In genomic region chr12:73324180-73324586, GRCm38 (mm10) we compare ENCODE assay signal across 10 mouse cellular contexts. TPM values are rescaled to one million over a fixed set of nuclear protein-coding genes. Genes with fewer than 3 reads are reported as not detected.
DNase-seq lines count a peak whose midpoint lies in the region; ATAC-seq and TF ChIP-seq lines count a peak whose summit lies in the region.
"Had no signal": no experiment of that assay in that cellular context is flagged by ENCODE, and none has a peak within 500 bp of the region (broad histone marks: within the 10 kb centered on the region; RNA-seq: fewer than 3 reads in every experiment).

No protein-coding gene starts in this region.

- intact Hi-C loops in heart, postnatal 25 days (cut with DNase I), result loop anchor here (2.0 to 10.0 kb wide), 4 partner anchors 123 to 303 kb away; no protein-coding TSS in a partner anchor
- intact Hi-C loops in left cerebral cortex, adult 2 months (cut with DNase I), result loop anchor here (5.0 to 10.0 kb wide), 2 partner anchors 191 to 302 kb away; no protein-coding TSS in a partner anchor

- H3K4me2 ChIP-seq in hindbrain, embryonic 13.5 days, result no peak overlapping the region
- H3K4me2 ChIP-seq: hindbrain, embryonic 14.5 days had no signal

- peak; percentile 79 for ATAC-seq in megakaryocyte, adult 5-6 weeks (ENCODE audit: poor library complexity, severe bottlenecking)
- ATAC-seq in hindbrain, embryonic 13.5 days (ENCODE audit: low FRiP score), result no peak

- WGBS in hindbrain, embryonic 13.5 days, result 93% methylated on average over 8 of the region's 8 CpGs

- no peaks in the 10 kb centered on the region for H3K9me3 ChIP-seq in hindbrain, embryonic 13.5 days
- H3K9me3 ChIP-seq: G1E had no signal

- H3K27ac ChIP-seq in left cerebral cortex, adult 2 months, result no peak overlapping the region
- H3K27ac ChIP-seq in hindbrain, embryonic 13.5 days, result no peak overlapping the region
- H3K27ac ChIP-seq: hindbrain, embryonic 14.5 days had no signal

- H3K27me3 ChIP-seq in hindbrain, embryonic 13.5 days, result no peaks in the 10 kb centered on the region

- H3K4me1 ChIP-seq in hindbrain, embryonic 13.5 days (replicated peaks), result peaks cover 13% of the 10 kb centered on the region; the same call in 1 of the 2 replicates

- H3K9ac ChIP-seq in hindbrain, embryonic 13.5 days, result no peak overlapping the region
- H3K9ac ChIP-seq: hindbrain, embryonic 14.5 days had no signal

- no peaks in the 10 kb centered on the region for H3K36me3 ChIP-seq in hindbrain, embryonic 13.5 days

- peak; percentile 10 for DNase-seq in heart, postnatal 25 days (ENCODE audit: low spot score)
- DNase-seq in heart, postnatal 4 days, result no peak
- peak; percentile 15 for DNase-seq in NIH3T3 (ENCODE audit: low read depth)
- peak; percentile 12 to 14 for DNase-seq in left cerebral cortex, adult 2 months (ENCODE audit: extremely low spot score in 1 of 2, low spot score in 2 of 2)
- DNase-seq in thymus, adult 18-20 months, result no peak
- DNase-seq: retina, postnatal 1 day had no signal

- no peak overlapping the region for H3K4me3 ChIP-seq in left cerebral cortex, adult 2 months
- H3K4me3 ChIP-seq in hindbrain, embryonic 13.5 days, result no peak overlapping the region

- no peak for TF ChIP-seq CTCF in left cerebral cortex, adult 2 months (IDR thresholded peaks at IDR 0.05)

RNA-seq across cellular contexts. Expression of gene Slc38a6, which starts 37.6 kb away (rescaled TPM):
- 1 to 10 TPM; 5.2 to 5.5 TPM for total RNA-seq in heart, postnatal 25 days (2021)
- 1 to 10 TPM; 7.4 to 8.5 TPM for total RNA-seq in heart, postnatal 4 days (2021)
- 10 to 100 TPM; 13.7 to 18.6 TPM for total RNA-seq in left cerebral cortex, adult 2 months (2021)
- total RNA-seq in megakaryocyte, adult 5-6 weeks (2015), result 7.9 and 9.0 TPM in 2 replicates
- 5.0 and 7.2 TPM in 2 replicates for total RNA-seq in megakaryocyte, adult 5-6 weeks (2017)
- polyA plus RNA-seq in hindbrain, embryonic 13.5 days (2015; fragmentation: Nextera tagmentation; extraction: Ambion mirVana), result 10.9 and 14.3 TPM in 2 replicates

RNA-seq across cellular contexts. Expression of gene Trmt5, which starts 37.7 kb away (rescaled TPM):
- 10 to 100 TPM; 40.0 to 46.7 TPM for total RNA-seq in heart, postnatal 25 days (2021)
- 10 to 100 TPM; 29.6 to 30.5 TPM for total RNA-seq in heart, postnatal 4 days (2021)
- 10 to 100 TPM; 14.3 to 15.7 TPM for total RNA-seq in left cerebral cortex, adult 2 months (2021)
- 16.0 and 16.2 TPM in 2 replicates for total RNA-seq in megakaryocyte, adult 5-6 weeks (2015)
- total RNA-seq in megakaryocyte, adult 5-6 weeks (2017), result 11.6 and 14.5 TPM in 2 replicates
- 12.9 and 15.1 TPM in 2 replicates for polyA plus RNA-seq in hindbrain, embryonic 13.5 days (2015; fragmentation: Nextera tagmentation; extraction: Ambion mirVana)

Comparison
In these comparisons a context has a peak if more than half of its experiments do, and no peak if none do; other contexts are left out.
1. DNase-seq: peak in heart, postnatal 25 days (single experiment), NIH3T3 (single experiment) and left cerebral cortex, adult 2 months (2 of 2); none in heart, postnatal 4 days (single experiment) and thymus, adult 18-20 months (0 of 2).